Mouse (Mus musculus) heart, embryonic 13.5 days (tissue): ENCODE data around the gene Mfap4. TPM values are rescaled to one million over a fixed set of nuclear protein-coding genes. Genes with fewer than 3 reads are reported as not detected.
A peak's percentile ranks its signal among the peaks of the same experiment; 100 is the strongest.

Experiments used
- ATAC-seq: fragments of 200-750 bp; cut with Nextera tagmentation; 2 replicates; pipeline ENCODE4 v1.8.0; 2017; ENCODE audit warnings: moderate TSS enrichment; ENCODE audit not compliant: insufficient number of reproducible peaks, low FRiP score, low TSS enrichment; ENCODE audit errors: extremely low read depth
- H3K27ac ChIP-seq: fragments of 300-500 bp; sonication (generic); replicated peaks from 2 replicates; pipeline ENCODE4 v1.5.1; 2015; ENCODE audit warnings: moderate library complexity, mild to moderate bottlenecking, inconsistent platforms
- H3K27me3 ChIP-seq: fragments of 300-500 bp; sonication (generic); replicated peaks from 2 replicates; pipeline ENCODE4 v1.6.1; 2015; ENCODE audit warnings: mild to moderate bottlenecking, inconsistent platforms
- H3K36me3 ChIP-seq: fragments of 300-500 bp; sonication (generic); 2 replicates; pipeline ENCODE4 v1.6.1; 2015; ENCODE audit warnings: mild to moderate bottlenecking, inconsistent platforms
- H3K4me1 ChIP-seq: fragments of 300-500 bp; sonication (generic); 2 replicates; pipeline ENCODE4 v1.6.1; 2015; ENCODE audit warnings: inconsistent platforms
- H3K4me2 ChIP-seq: fragments of 300-500 bp; sonication (generic); 2 replicates; pipeline ENCODE4 v1.6.1; 2015; ENCODE audit warnings: inconsistent platforms, mild to moderate bottlenecking, moderate library complexity
- H3K4me3 ChIP-seq: fragments of 300-500 bp; sonication (generic); 2 replicates; pipeline ENCODE4 v1.5.1; 2015; ENCODE audit warnings: moderate library complexity, mild to moderate bottlenecking, inconsistent platforms
- H3K9ac ChIP-seq: fragments of 300-500 bp; sonication (generic); 2 replicates; pipeline ENCODE4 v1.6.1; 2015; ENCODE audit warnings: inconsistent platforms, mild to moderate bottlenecking, moderate library complexity
- H3K9me3 ChIP-seq: fragments of 300-500 bp; sonication (generic); 2 replicates; pipeline ENCODE4 v1.6.1; 2016; ENCODE audit warnings: inconsistent platforms
- WGBS: fragments of 180-500 bp; shearing (Covaris S2); methylation state at CpG from one replicate; pipeline ENCODE4 v1.1.7; 2015; ENCODE audit warnings: mixed read lengths; 5-methylcytosine and 5-hydroxymethylcytosine counted together
- polyA plus RNA-seq: library from polyadenylated mRNA; unstranded; fragments of >200 nt; fragmentation: Nextera tagmentation; extraction: Ambion mirVana; gene quantifications from 2 replicates; pipeline ENCODE4 v1.2.1, GENCODE M21; 2015

Mfap4 gene
- polyA plus RNA-seq, 1 experiment from 2014 or later = 126 TPM

GRCm38 (mm10) chr11:61526872-61527271 lies 41.6 kb downstream of the Mfap4 start:
- Histone ChIP-seq H3K4me3 (no peak overlapping the region), H3K9ac (no peak overlapping the region), H3K9me3 (no peaks in the 10 kb centered on the region), H3K27ac (no peak overlapping the region), H3K27me3 (no peaks in the 10 kb centered on the region), H3K4me2 (no peak overlapping the region), H3K4me1 (peaks cover 19% of the 10 kb centered on the region), H3K36me3 (peaks cover 53% of the 10 kb centered on the region)
- 85% methylated on average over 1 of the region's 1 CpGs for WGBS
- ATAC-seq = no peak

GRCm38 (mm10) chr11:61529268-61529713 lies 44.1 kb downstream of the Mfap4 start:
- 54% methylated on average over 4 of the region's 4 CpGs for WGBS
- no peaks in the 10 kb centered on the region for H3K27me3 ChIP-seq
- H3K4me1 ChIP-seq = peaks cover 28% of the 10 kb centered on the region
- ATAC-seq = no peak
- no peaks in the 10 kb centered on the region for H3K9me3 ChIP-seq
- peaks cover 53% of the 10 kb centered on the region for H3K36me3 ChIP-seq
- H3K9ac ChIP-seq = no peak overlapping the region
- H3K27ac ChIP-seq = 0 out of 2 replicates have a peak overlapping the region, but pooled peaks have one; percentile 45
- no peak overlapping the region for H3K4me3 ChIP-seq
- H3K4me2 ChIP-seq = no peak overlapping the region

GRCm38 (mm10) chr11:61532820-61533219 lies 47.6 kb downstream of the Mfap4 start:
- WGBS = 84% methylated on average over 2 of the region's 2 CpGs
- Histone ChIP-seq H3K4me3 (no peak overlapping the region), H3K4me1 (peaks cover 27% of the 10 kb centered on the region), H3K4me2 (no peak overlapping the region), H3K27ac (no peak overlapping the region), H3K9me3 (no peaks in the 10 kb centered on the region), H3K9ac (no peak overlapping the region), H3K27me3 (no peaks in the 10 kb centered on the region), H3K36me3 (peaks cover 46% of the 10 kb centered on the region)
- no peak for ATAC-seq

- no peaks in the 10 kb centered on the region for H3K9me3 ChIP-seq
- H3K4me3 ChIP-seq = no peak overlapping the region
- 69% methylated on average over 5 of the region's 5 CpGs for WGBS
- peaks cover 33% of the 10 kb centered on the region for H3K4me1 ChIP-seq
- H3K4me2 ChIP-seq = no peak overlapping the region
- H3K9ac ChIP-seq = no peak overlapping the region
- no peak for ATAC-seq
- H3K27me3 ChIP-seq = no peaks in the 10 kb centered on the region
- peaks cover 50% of the 10 kb centered on the region for H3K36me3 ChIP-seq
- peak overlapping the region; percentile 24; the same call in 1 of the 2 replicates for H3K27ac ChIP-seq
These were observed 48.3 kb downstream of the Mfap4 start for GRCm38 (mm10) chr11:61533571-61533970.

GRCm38 (mm10) chr11:61535530-61535929 lies 50.3 kb downstream of the Mfap4 start:
- no peak overlapping the region for H3K4me3 ChIP-seq
- no peak overlapping the region for H3K9ac ChIP-seq
- no peaks in the 10 kb centered on the region for H3K9me3 ChIP-seq
- no peak overlapping the region for H3K27ac ChIP-seq
- H3K4me2 ChIP-seq = no peak overlapping the region
- no peak for ATAC-seq
- peaks cover 27% of the 10 kb centered on the region for H3K4me1 ChIP-seq
- 55% methylated on average over 1 of the region's 1 CpGs for WGBS
- no peaks in the 10 kb centered on the region for H3K27me3 ChIP-seq
- peaks cover 53% of the 10 kb centered on the region for H3K36me3 ChIP-seq

GRCm38 (mm10) chr11:61536952-61537351 lies 51.7 kb downstream of the Mfap4 start:
- no peak overlapping the region for H3K27ac ChIP-seq
- no peak overlapping the region for H3K9ac ChIP-seq
- no peaks in the 10 kb centered on the region for H3K27me3 ChIP-seq
- no peak for ATAC-seq
- WGBS = 34% methylated on average over 3 of the region's 3 CpGs
- no peak overlapping the region for H3K4me2 ChIP-seq
- no peaks in the 10 kb centered on the region for H3K9me3 ChIP-seq
- peaks cover 41% of the 10 kb centered on the region for H3K4me1 ChIP-seq
- no peak overlapping the region for H3K4me3 ChIP-seq
- H3K36me3 ChIP-seq = peaks cover 45% of the 10 kb centered on the region

GRCm38 (mm10) chr11:61537362-61537761 lies 52.1 kb downstream of the Mfap4 start:
- WGBS = 69% methylated on average over 3 of the region's 3 CpGs
- no peaks in the 10 kb centered on the region for H3K9me3 ChIP-seq
- H3K4me3 ChIP-seq = no peak overlapping the region
- peaks cover 45% of the 10 kb centered on the region for H3K4me1 ChIP-seq
- H3K27ac ChIP-seq = no peak overlapping the region
- no peaks in the 10 kb centered on the region for H3K27me3 ChIP-seq
- no peak for ATAC-seq
- H3K9ac ChIP-seq = no peak overlapping the region
- H3K4me2 ChIP-seq = no peak overlapping the region
- peaks cover 41% of the 10 kb centered on the region for H3K36me3 ChIP-seq

Other genes with a start within 250 kb of the Mfap4 start
- 26.0 and 26.9 TPM in 2 replicates for gene Aldh3a2, start 218.0 kb upstream of the Mfap4 start, polyA plus RNA-seq
- 0.06 TPM in 1 of 2 replicates, not detected in the other for gene Slc47a2, start 142.6 kb upstream of the Mfap4 start, polyA plus RNA-seq
- gene Slc47a1, start 107.1 kb upstream of the Mfap4 start, polyA plus RNA-seq = 24.6 and 28.9 TPM in 2 replicates
- 0.33 and 0.52 TPM in 2 replicates for gene Rnf112, start 31.3 kb upstream of the Mfap4 start, polyA plus RNA-seq
- 28.8 and 29.6 TPM in 2 replicates for gene Mapk7, start 9.0 kb downstream of the Mfap4 start, polyA plus RNA-seq
- 13.6 and 14.2 TPM in 2 replicates for gene B9d1, start 19.7 kb downstream of the Mfap4 start, polyA plus RNA-seq
- gene Epn2, start 94.3 kb downstream of the Mfap4 start, polyA plus RNA-seq = 19.8 and 20.5 TPM in 2 replicates
- 10.5 and 11.2 TPM in 2 replicates for gene Grap, start 167.8 kb downstream of the Mfap4 start, polyA plus RNA-seq
- gene Fam83g, start 198.7 kb downstream of the Mfap4 start, polyA plus RNA-seq = 1.5 and 1.6 TPM in 2 replicates
- gene Slc5a10, start 235.4 kb downstream of the Mfap4 start, polyA plus RNA-seq = 0.07 TPM in 1 of 2 replicates, not detected in the other